Mouse (Mus musculus): Measurements from ENCODE around the gene 4930522L14Rik.
"Not testable (repeated sequence)": the region's sequence is repeated elsewhere in the genome, so short reads cannot be mapped to it uniquely, and the experiment has no call there.

- TF ChIP-seq GATA1 (IDR thresholded peaks at IDR 0.05; ENCODE audit: borderline replicate concordance, low read length); FLI1 (IDR thresholded peaks at IDR 0.05; ENCODE audit: low read length): not testable (repeated sequence)
These were observed 34.3 kb downstream of the 4930522L14Rik start for GRCm38 (mm10) chr5:109717341-109717740.

Measured in megakaryocyte, embryonic 14.5 days (primary cell).